Mouse (Mus musculus) heart, adult 8-10 months (tissue): Measurements from ENCODE around the gene H2-Ob. TPM values are rescaled to one million over a fixed set of nuclear protein-coding genes. Genes with fewer than 3 reads are reported as not detected.
"Not testable (repeated sequence)": the region's sequence is repeated elsewhere in the genome, so short reads cannot be mapped to it uniquely, and the experiment has no call there.

ENCODE experiments used
- DNase-seq: peaks from one replicate; pipeline ENCODE4 v3.0.0; 2022; ENCODE audit warnings: low spot score
- total RNA-seq, 4 experiments: library from RNA; stranded (reverse); gene quantifications; 2 replicates each; pipeline ENCODE4 v1.2.4; 2022

Gene H2-Ob
- total RNA-seq, 4 experiments from 2014 or later: 0.41 to 1.5 (median 0.51) TPM

DNA sequence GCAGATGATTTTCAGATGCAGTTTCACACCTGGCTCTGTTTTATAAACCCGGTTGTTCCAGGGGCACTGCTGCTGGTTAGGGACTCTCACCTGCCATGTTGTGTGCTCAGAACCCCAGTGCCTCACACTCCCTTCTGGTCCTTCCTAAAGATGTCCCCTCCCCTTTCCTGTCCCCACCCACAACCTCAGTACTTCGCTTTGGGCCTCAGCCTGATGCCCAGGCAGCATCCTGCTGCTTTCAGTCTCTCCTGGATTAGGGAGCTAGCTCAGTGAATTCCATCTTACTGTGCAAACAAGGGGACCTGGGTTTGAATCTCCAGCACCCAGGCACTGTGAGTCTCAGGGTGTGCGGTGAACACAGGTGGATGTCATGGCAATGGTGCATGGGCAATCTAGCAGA, 31.2 kb upstream of the H2-Ob start:
- no peak for DNase-seq

DNA sequence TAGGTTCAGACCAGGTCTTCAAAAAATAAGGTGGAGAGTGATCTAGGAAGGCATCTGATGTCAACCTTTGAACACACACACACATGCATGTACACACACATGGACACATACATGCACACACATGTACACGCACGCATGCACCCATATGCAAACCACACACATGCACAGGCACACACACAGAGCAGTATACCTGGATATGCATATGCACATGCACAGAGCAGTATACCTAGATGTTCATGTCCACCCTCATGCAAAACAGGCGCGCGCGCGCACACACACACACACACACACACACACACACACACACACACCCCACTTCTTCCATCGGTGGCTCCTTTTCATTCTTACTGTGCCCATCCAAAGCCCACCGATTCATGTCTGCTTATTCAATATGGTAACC, 30.8 kb upstream of the H2-Ob start:
- DNase-seq: no peak

GRCm38 (mm10) chr17:34208421-34208820, 30.3 kb upstream of the H2-Ob start:
- no peak for DNase-seq

GRCm38 (mm10) chr17:34209680-34210079, 29.0 kb upstream of the H2-Ob start:
- DNase-seq: no peak

GRCm38 (mm10) chr17:34210599-34210998, 28.1 kb upstream of the H2-Ob start:
- DNase-seq: no peak

DNA sequence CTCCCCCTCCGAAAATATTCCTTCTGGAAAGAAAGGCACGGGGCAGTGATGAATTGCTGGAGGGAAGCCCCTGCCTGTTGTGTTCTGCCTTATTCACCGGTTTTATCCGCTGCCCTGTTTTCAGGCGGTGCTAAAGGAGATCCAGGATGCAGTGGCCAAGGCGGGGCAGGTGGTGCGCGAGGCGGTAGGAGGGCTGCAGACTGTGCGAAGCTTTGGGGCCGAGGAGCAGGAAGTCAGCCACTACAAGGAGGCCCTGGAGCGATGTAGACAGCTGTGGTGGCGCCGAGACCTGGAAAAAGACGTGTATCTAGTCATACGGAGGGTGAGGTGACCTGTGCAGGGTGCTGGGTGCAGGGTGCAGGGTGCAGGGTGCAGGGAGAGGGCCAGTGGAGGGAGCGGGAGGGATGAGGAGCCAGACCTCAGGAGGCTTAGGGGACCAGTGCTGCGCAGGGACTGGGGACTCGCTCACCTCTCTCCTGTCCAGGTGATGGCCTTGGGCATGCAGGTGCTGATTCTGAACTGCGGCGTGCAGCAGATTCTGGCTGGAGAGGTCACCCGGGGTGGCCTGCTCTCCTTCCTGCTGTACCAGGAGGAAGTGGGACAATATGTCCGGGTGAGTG, 26.8 kb upstream of the H2-Ob start:
- no peak for DNase-seq

- DNase-seq: no peak
These were observed 24.8 kb upstream of the H2-Ob start for GRCm38 (mm10) chr17:34213936-34214335.

DNA sequence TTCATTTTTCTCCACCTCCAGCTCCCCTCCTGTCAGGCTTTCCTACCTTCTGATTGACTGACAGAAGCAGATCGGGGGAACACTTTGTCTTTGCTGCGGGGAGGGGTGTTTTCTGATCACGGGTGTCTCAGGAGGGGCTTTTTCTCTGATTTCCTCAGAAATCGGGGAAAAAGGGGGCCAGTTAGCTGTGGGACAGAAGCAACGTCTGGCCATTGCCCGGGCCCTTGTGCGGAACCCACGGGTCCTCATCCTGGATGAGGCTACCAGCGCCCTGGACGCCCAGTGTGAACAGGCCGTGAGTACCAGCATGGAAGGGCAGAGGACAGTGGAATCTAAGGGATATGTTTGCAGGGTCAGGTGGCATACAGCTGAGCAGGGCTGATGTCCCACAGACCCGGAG, 23.5 kb upstream of the H2-Ob start:
- no peak for DNase-seq

- no peak for DNase-seq
These were observed 21.3 kb upstream of the H2-Ob start for GRCm38 (mm10) chr17:34217216-34217928.

GRCm38 (mm10) chr17:34217986-34218385, 20.7 kb upstream of the H2-Ob start:
- DNase-seq: no peak

GRCm38 (mm10) chr17:34218675-34219074, 20.0 kb upstream of the H2-Ob start:
- DNase-seq: peak; percentile 85

DNA sequence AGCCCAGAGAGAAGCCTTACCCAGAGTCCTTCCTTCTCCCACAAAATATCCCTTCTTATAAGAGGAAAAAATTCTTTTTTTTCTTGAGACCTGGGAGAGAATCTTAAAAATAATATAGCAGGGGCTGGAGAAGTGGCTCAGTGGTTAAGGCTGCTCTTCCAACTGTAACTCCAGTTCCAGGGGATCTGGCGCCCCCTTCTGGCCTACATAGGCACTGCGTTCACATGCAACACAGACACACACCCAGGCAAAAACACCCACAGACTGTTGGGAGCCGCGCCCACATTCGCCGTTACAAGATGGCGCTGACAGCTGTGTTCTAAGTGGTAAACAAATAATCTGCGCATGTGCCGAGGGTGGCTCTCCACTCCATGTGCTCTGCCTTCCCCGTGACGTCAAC, 19.6 kb upstream of the H2-Ob start:
- DNase-seq: peak; percentile 50

GRCm38 (mm10) chr17:34219801-34220200, 18.9 kb upstream of the H2-Ob start:
- DNase-seq: peak; percentile 80

- DNase-seq: not testable (repeated sequence)
These were observed 18.3 kb upstream of the H2-Ob start for GRCm38 (mm10) chr17:34220401-34220800.

GRCm38 (mm10) chr17:34224816-34225215, 13.9 kb upstream of the H2-Ob start:
- DNase-seq: no peak

- no peak for DNase-seq
These were observed 13.3 kb upstream of the H2-Ob start for GRCm38 (mm10) chr17:34225426-34225825.

DNA sequence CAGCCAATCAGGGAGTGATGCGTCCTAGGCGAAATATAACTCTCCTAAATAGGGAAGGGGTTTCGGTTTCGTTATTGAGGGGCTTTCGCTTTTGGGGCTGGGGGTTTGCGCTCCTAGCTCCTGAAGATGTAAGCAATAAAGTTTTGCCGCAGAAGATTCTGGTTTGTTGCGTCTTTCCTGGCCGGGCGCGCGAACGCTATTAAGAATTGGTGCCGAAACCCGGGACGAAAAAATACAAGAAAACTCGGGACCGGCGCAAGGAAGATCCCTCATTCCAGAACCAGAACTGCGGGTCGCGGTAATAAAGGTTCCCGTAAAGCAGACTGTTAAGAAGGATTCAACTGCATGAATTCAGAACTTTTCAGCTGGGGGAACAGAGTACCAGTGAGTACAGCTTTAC, 12.8 kb upstream of the H2-Ob start:
- not testable (repeated sequence) for DNase-seq

DNA sequence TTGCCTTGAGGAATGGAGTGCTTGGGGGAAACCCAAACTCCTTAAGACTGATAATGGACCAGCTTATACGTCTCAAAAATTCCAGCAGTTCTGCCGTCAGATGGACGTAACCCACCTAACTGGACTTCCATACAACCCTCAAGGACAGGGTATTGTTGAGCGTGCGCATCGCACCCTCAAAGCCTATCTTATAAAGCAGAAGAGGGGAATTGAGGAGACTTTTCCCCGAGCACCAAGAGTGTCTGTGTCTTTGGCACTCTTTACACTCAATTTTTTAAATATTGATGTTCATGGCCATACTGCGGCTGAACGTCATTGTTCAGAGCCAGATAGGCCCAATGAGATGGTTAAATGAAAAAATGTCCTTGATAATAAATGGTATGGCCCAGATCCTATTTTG, 7.7 kb upstream of the H2-Ob start:
- DNase-seq: peak; percentile 21

GRCm38 (mm10) chr17:34232021-34232420, 6.7 kb upstream of the H2-Ob start:
- DNase-seq: not testable (repeated sequence)

DNA sequence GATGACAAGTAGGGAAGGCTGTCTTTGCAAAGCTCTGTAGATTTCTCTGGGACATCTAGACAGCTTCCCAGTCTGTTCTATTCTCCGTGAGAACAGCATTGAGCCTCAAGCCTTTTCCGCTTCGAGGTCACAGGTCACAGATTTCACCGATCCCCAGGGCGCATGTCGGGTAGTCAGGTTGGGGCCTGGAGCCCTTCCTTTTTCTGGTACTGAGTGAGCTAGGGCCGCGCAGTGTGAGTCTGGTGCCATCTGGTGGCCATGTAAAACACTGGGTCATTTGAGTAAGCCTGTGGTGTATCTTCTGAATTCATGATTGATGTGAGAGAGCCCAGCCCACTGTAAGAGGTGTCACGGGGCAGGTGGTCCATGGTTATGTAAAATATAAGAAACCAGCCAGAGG, 3.8 kb upstream of the H2-Ob start:
- DNase-seq: peak; percentile 82

GRCm38 (mm10) chr17:34236691-34237090, 2.0 kb upstream of the H2-Ob start:
- DNase-seq: no peak

- no peak for DNase-seq
These were observed 962 bp upstream of the H2-Ob start for GRCm38 (mm10) chr17:34237741-34238140.

DNA sequence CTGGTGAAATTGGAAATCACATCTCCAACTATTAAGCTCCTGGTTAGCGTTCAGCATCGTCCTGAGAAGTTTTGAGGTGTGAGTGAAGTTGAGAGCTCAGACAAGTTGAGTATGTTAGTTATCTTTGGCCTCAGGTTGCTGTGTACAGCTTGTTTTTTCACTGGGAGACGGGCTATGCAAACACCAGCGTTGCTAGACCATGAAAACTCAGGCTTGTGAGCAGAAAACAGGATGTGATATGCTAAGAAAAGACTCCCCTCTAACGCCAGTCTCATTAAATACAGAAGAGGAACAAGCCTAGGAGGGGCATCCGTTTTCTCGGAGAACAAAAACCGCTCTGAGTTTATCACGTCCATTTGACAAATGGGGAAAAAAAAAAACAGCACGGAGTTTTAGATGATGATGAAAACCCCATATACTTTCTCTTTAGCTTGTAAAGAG, 918 bp downstream of the H2-Ob start:
- no peak for DNase-seq
